Mouse (Mus musculus) brain, embryonic 14.5 days (tissue): ENCODE results near the gene Dnah12.
"Not testable (repeated sequence)": the region's sequence is repeated elsewhere in the genome, so short reads cannot be mapped to it uniquely, and the experiment has no call there.

ENCODE experiments used
- CTCF ChIP-seq: fragments of 200-500 bp; IDR thresholded peaks from 2 replicates; pipeline ENCODE4 v1.5.1; 2012; ENCODE audit warnings: inconsistent platforms, mild to moderate bottlenecking, moderate library complexity, borderline replicate concordance; ENCODE audit not compliant: insufficient read depth, insufficient read length; ENCODE audit errors: extremely low read depth
- POLR2A ChIP-seq: fragments of 200-500 bp; IDR thresholded peaks from 2 replicates; pipeline ENCODE4 v1.6.1; 2012; ENCODE audit warnings: mild to moderate bottlenecking, inconsistent platforms, borderline replicate concordance; ENCODE audit not compliant: poor library complexity, insufficient read depth, insufficient read length, severe bottlenecking; ENCODE audit errors: extremely low read depth

- not testable (repeated sequence) for TF ChIP-seq CTCF, POLR2A
Measured at GRCm38 (mm10) chr14:26719696-26720095, 26.6 kb downstream of the Dnah12 start.
